Mouse (Mus musculus) neutrophil, adult 5-6 weeks (primary cell): ENCODE measurements around the gene Mbtd1. TPM values are rescaled to one million over a fixed set of nuclear protein-coding genes. Genes with fewer than 3 reads are reported as not detected.

ENCODE experiments used
- ATAC-seq: fragments of 151-379, 151-347 bp; 2 replicates; pipeline ENCODE4 v1.8.0; 2017; ENCODE audit warnings: mild to moderate bottlenecking, moderate TSS enrichment; ENCODE audit not compliant: insufficient number of reproducible peaks, poor library complexity, low FRiP score, severe bottlenecking; ENCODE audit errors: extremely low read depth
- total RNA-seq: library from RNA; stranded (forward); fragments of 200-1000 nt; gene quantifications from 2 replicates; pipeline ENCODE4 v1.2.3, GENCODE M21; 2017

Gene Mbtd1
- total RNA-seq, 1 experiment from 2014 or later = 59.0 TPM

GRCm38 (mm10) chr11:93929106-93929505, 43.5 kb downstream of the Mbtd1 start:
- ATAC-seq = no peak

- peak; percentile 80 for ATAC-seq
These were observed 55.3 kb downstream of the Mbtd1 start for GRCm38 (mm10) chr11:93940906-93941305.

GRCm38 (mm10) chr11:93944986-93945385, 59.3 kb downstream of the Mbtd1 start:
- no peak for ATAC-seq

GRCm38 (mm10) chr11:93948887-93949567, 63.4 kb downstream of the Mbtd1 start:
- no peak for ATAC-seq

- no peak for ATAC-seq
These were observed 64.4 kb downstream of the Mbtd1 start for GRCm38 (mm10) chr11:93950045-93950444.

GRCm38 (mm10) chr11:93952376-93952775, 66.7 kb downstream of the Mbtd1 start:
- ATAC-seq = no peak

GRCm38 (mm10) chr11:93954738-93955255, 69.1 kb downstream of the Mbtd1 start:
- no peak for ATAC-seq

- peak; percentile 94 for ATAC-seq
These were observed 69.9 kb downstream of the Mbtd1 start for GRCm38 (mm10) chr11:93955256-93956150.

GRCm38 (mm10) chr11:93956159-93956558, 70.5 kb downstream of the Mbtd1 start, which contains the start of gene Nme2:
TSS of gene Nme2 (minus strand) at chr11:93956259.
- no peak for ATAC-seq

GRCm38 (mm10) chr11:93957031-93957555, 71.4 kb downstream of the Mbtd1 start:
- no peak for ATAC-seq

- no peak for ATAC-seq
These were observed 72.1 kb downstream of the Mbtd1 start for GRCm38 (mm10) chr11:93957746-93958145.

GRCm38 (mm10) chr11:93961482-93961881, 75.8 kb downstream of the Mbtd1 start:
- ATAC-seq = no peak

GRCm38 (mm10) chr11:93963013-93963412, 77.4 kb downstream of the Mbtd1 start:
- no peak for ATAC-seq

GRCm38 (mm10) chr11:93965391-93965790, 79.7 kb downstream of the Mbtd1 start:
- no peak for ATAC-seq

GRCm38 (mm10) chr11:93967381-93967780, 81.7 kb downstream of the Mbtd1 start:
- ATAC-seq = no peak

- peak; percentile 97 for ATAC-seq
These were observed 82.6 kb downstream of the Mbtd1 start, which contains the start of the genes Gm20390 and Nme1 for GRCm38 (mm10) chr11:93968005-93968847. TSS of gene Gm20390 (minus strand) at chr11:93968293. TSS of gene Nme1 (minus strand) at chr11:93968521.

GRCm38 (mm10) chr11:93968848-93969128, 83.1 kb downstream of the Mbtd1 start:
- no peak for ATAC-seq

- no peak for ATAC-seq
These were observed 83.5 kb downstream of the Mbtd1 start for GRCm38 (mm10) chr11:93969171-93969570.

- no peak for ATAC-seq
These were observed 84.1 kb downstream of the Mbtd1 start for GRCm38 (mm10) chr11:93969799-93970198.
